Mouse (Mus musculus) lung, postnatal 10 days (tissue): ENCODE measurements around the gene Phf20.
A peak's percentile ranks its signal among the peaks of the same experiment; 100 is the strongest.

ENCODE experiments used
- DNase-seq: peaks from one replicate; pipeline ENCODE4 v3.0.0; 2021

The Phf20 gene

DNA sequence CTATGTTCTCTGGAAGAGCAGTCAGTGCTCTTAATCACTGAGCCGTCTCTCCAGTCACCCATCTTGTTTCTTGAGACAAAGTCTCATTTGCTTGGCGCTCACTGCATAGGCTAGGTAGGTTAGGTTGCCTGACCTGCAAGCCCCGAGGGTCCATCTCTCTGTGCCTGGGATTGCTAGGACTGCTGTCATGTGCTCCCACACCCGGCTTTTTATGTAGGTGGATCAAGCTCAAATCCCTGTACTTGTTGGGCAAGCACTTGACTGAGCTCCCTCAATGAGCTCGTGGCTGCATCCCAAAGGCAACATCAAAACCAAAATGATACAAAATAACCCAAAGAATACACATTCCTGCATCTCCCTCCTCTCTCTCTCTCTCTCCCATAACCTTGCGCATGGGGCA lies 125.3 kb downstream of the Phf20 start:
- no peak for DNase-seq

DNA sequence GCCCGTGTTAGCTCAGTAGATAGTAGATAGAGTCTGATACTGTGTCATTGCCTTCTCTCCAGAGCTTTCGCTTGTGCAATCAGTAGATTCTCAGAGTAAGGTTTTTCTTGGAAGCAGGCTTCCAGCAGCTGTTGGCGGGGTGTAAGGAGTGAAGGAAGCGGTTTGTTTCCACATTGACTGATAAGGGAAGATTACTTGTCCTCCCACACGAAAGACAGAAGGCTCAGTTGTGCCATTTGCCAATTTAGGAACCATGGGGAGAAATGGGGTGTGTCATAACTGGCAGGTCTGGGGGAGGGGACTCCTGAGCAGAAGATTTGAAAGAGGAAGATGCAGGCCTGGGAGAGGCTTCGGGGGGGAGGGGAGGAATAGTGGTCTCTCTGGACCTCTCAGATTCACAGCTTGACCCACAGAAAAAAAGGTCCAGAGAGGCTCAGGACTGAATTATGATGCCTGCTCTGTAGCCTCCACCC lies 127.9 kb downstream of the Phf20 start:
- DNase-seq = peak; percentile 57

DNA sequence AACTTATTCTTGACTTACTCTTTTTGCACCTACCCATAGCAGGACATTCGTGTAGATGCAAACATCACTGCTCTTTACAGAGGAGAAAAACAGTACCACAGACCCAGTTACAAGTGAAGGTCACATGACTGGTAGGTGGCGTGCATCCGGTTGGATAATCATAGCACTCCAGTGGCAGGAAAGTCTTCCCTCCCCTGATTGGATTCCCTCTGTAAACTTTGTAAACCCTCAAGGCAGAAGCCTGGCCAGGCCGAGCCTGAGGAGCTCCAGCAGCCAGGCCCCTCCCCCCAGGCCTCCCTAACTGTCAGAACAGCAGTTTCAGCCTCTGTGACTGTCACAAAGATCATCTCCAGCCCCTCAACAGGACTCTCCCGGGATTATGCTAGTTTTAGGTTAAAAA lies 128.4 kb downstream of the Phf20 start:
- peak; percentile 89 for DNase-seq

DNA sequence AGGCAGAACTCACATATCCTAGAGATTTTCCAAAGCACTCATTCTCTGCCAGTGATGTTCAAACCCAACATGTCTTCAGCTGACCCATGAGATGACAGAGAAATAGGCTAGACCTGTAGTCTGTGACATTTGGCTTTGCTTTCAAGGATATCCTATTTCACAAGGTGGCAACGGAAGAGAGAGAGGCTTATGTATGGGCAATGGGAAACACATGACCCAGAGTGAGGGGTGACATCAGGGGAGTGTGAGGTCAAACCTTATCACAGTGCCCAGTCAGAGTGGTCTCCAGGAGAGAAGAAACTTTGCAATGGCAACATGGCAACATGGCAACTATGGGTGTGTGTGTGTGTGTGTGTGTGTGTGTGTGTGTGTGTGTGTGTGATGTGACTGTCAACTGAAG lies 134.4 kb downstream of the Phf20 start:
- no peak for DNase-seq

DNA sequence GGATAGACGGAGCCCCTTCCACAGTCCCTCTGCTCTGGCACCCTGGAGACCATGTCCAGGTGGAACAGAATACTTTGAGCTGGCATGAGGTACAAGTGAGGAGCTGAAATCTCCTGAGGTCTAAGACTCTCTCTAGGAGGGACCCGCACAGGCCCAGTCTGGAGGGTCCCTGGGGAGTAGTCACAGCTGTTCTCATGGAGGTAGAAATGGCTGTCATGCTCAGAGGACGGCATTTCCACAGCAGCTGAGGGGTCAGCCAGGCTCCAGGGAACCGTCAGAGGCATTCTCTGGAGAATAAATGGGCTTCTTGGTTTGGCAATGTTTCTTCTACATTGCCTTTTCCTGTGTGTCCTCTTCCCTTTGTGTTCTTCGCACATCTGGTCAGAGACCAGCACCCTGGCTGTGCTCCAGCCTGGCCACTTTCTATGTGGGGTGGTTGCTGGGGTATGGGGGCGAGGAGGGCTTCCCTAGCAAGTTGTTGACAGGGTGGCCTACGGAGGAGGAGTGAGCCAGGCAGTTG lies 135.2 kb downstream of the Phf20 start:
- DNase-seq = peak; percentile 20

DNA sequence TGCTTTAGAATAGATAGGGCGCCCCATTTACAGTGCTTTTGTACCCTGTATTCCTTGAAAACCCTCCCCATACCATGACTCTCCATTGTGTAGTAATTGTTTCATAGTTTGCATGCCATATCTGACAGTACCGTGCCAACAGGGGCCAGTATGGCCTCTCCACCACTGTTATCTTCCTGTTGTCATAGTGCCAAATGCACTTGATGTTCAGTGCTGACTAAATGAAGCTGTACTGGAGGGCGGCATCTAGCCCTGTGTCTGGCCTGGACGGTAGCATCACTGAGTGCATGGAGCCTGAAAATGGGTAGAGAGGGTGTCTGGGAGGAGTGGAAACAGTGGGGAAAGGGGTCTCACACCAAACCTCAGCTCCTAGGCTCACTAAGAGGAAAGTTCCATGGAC lies 143.8 kb downstream of the Phf20 start:
- DNase-seq = no peak

DNA sequence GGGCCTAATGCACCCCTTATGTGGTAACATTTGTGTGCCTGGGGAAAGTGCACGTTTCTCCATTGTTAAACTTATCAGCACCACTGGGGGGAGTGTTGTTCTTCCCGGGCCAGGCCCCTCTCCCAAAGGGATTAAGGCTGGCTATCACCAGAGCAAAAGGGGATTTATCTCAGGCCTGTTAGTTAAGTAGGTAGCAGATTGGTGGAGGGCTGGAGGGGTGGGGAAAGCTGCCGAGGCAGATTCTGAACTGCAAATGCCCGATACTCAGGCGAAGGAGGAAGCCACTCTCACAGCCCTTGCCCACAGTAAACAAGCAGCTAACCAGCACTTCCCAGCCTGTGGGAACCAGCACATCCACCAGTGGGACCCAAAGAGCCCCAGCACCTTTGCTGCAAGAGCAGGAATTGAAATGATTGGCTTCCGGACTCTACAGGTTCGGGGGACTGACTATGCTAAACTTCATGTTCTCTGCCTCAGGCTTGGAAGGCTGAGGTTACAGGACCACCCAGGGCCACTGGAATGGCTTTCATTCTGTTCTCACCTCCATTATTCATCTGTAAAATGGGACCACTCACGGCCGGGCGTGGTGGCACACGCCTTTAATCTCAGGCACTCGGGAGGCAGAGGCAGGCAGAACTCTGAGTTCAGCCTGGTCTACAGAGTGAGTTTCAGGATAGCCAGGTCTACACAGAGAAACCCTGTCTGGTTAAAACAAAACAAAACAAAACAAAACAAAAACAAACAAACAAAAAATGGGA lies 148.7 kb downstream of the Phf20 start:
- DNase-seq = peak; percentile 64

DNA sequence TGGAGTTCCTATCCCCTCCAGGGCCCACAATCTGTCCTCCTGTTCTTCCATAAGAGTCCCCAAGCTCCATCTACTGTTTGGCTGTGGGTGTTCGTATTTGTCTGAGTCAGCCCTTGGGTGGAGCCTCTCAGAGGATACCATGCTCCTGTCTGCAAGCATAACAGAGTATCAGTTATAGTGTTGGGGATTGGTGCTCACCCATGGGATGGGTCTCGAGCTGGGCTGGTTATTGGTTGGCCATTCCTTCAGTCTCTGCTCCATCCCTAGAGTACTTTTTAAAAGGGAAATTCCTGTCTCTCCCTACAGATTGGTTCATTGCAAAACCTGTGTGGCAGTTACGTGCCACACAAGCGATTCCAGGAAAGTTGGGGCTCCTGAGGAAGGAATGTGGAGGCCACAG lies 152.5 kb downstream of the Phf20 start:
- DNase-seq = no peak

DNA sequence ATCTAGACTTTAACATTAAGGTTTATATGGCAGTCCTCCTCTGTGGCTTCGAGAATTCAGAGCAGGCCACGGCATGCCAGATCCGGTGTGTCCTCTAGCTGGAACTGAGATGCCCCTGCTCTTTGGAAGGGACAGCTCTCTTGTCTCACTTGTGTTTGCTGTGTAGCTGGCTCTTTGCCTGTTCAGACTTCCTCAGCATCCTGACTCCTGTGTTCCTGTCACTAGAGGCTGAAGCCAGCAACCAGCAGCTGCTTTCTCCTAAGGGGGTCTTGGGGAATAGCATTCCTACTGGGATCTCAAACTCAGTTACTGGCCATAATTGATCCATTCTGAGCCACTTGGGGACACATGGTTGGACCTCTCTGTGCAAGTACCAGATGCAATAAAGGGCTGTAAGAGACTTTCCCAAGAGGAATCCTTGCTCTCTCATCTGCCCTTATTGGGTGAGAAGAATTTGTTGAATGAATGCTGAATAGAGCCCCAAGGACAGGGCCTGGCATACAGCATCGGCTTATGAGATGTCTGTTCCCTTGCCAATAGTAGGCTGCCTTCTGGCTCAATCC lies 153.1 kb downstream of the Phf20 start:
- no peak for DNase-seq

DNA sequence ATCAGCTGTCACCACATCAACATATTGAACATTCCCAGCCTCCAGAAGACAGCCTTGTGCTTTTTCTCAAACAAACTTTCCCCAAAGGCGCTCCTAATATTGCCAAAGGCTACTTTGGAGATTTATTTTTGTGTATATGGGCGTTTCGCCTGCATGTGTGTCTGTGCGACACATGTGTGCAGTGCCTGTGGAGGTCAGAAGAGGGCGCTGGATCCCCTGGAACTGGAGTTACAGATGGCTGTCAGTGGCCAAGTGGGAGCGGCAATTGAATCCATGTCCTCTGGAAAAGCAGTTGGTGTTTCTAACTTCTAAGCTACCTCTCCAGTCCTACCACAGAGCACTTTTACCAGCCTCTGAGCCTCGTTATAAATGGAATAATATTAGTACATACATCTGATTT lies 155.0 kb downstream of the Phf20 start:
- DNase-seq = no peak

DNA sequence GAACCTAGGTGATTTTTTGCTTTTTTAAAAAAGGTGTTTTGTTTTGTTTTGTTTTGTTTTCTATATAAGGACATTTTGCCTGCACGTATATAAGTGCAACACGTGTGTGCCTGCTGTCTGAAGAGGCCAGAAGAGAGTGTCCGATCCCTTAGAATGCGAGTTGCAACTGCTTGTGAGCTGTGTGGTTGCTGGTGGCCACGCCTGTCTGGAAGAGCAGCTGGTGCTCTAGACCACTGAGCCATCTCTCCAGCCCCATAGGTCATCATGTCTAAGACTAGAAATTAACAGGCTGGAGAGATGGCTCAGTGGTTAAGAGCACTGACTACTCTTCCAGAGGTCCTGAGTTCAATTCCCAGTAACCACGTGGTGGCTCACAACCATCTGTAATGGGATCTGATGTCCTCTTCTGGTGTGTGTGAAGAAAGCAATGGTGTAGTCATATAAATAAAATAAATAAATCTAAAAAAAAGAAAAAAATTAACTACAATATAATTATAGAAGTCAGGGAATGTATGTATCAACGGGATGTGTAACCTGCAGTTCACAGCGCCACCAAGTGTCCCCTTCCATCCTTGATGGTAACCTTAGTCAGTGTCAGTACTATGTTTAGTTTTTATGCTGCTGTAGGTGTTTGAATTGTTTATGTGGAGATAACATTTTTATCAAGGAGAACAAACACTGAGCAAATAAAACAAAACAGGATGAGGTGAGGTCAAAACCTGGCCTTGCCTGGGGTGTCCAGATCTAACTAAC lies 156.3 kb downstream of the Phf20 start:
- DNase-seq = no peak

DNA sequence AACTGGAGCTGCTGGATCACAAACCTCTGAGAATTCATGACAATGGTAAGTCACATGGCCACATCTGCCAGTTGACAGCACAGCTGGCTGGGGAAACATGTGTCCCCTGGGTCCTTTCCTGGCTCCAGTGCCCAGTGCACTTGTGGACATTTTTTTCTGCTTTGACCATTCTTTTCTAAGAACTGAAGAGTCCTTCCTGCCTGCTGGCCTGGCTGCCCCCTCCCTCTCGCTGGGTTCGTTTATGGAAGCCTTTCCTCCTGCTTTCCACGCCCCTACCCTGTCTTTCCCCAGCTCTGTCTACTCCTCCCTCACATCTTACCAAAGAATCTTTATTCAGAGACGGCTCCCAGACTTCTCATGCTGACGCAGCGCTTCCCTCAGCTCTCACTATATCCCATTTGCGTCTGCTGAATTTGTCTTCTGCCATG lies 157.0 kb downstream of the Phf20 start:
- DNase-seq = peak; percentile 70

DNA sequence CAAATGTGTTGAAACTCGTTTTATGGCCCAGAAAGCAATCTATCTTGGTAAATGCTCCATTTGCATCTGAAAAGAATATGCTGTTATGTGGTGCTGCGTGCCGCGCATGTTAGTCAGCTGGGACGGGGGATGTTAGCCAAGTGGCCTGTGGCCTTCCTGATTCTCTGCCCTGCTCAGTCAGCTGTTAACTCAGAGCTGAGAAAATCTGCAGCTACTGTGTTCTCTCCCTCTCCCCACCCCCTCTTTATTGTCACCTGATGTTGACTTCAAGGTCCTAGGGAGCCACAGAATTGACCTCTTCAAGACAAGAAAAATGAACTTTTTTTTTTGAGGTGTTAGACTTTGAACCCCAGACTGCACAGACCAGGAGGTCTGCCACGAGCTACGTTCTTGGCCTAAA lies 159.8 kb downstream of the Phf20 start:
- DNase-seq = peak; percentile 36
